In genomic region chr8:117326735-117327134, GRCm38 (mm10) we compare ENCODE assay signal across 22 mouse cellular contexts.
A peak's percentile ranks its signal among the peaks of the same experiment; 100 is the strongest.
DNase-seq lines count a peak whose midpoint lies in the region; ATAC-seq and TF ChIP-seq lines count a peak whose summit lies in the region.
"Had no signal": no experiment of that assay in that cellular context is flagged by ENCODE, and none has a peak within 500 bp of the region (broad histone marks: within the 10 kb centered on the region; RNA-seq: fewer than 3 reads in every experiment).

No protein-coding gene starts in this region.

- ATAC-seq in neural tube, embryonic 13.5 days (ENCODE audit: low read depth): no peak
- peak; percentile 34 for ATAC-seq in granulocyte monocyte progenitor cell, adult 5-6 weeks (replicated peaks; ENCODE audit: poor library complexity, severe bottlenecking)
- no peak for ATAC-seq in kidney, embryonic 15.5 days (replicated peaks; ENCODE audit: low FRiP score)
- ATAC-seq: forebrain, postnatal 0 days; midbrain, embryonic 16.5 days had no signal

- no peak overlapping the region for H3K4me3 ChIP-seq in neural tube, embryonic 13.5 days
- no peak overlapping the region for H3K4me3 ChIP-seq in small intestine, adult 2 months (ENCODE audit: low read depth, low read length)
- no peak overlapping the region for H3K4me3 ChIP-seq in gastrocnemius, adult 2 months
- no peak overlapping the region for H3K4me3 ChIP-seq in kidney, embryonic 15.5 days (replicated peaks)
- H3K4me3 ChIP-seq: hindbrain, embryonic 12.5 days; liver, embryonic 15.5 days; lung, embryonic 15.5 days; neural tube, embryonic 12.5 days had no signal

- DNase-seq in neural tube, embryonic 10.5 days (ENCODE audit: extremely low spot score, low spot score): no peak
- DNase-seq in gastrocnemius, adult 2 months: no peak
- DNase-seq: adrenal gland, postnatal 25 days; cerebellum, adult 18-20 months; cerebellum, postnatal 14 days; forebrain, postnatal 0 days; gastrocnemius, postnatal 14 days; heart, adult 18-20 months; heart, postnatal 36 days; layer of hippocampus, adult 9-11 months; liver; right cerebral cortex, postnatal 4 days had no signal

- H3K9ac ChIP-seq in neural tube, embryonic 13.5 days: no peak overlapping the region
- H3K9ac ChIP-seq in kidney, embryonic 15.5 days: no peak overlapping the region
- H3K9ac ChIP-seq: forebrain, postnatal 0 days; liver, embryonic 15.5 days; lung, embryonic 15.5 days had no signal

- H3K4me2 ChIP-seq in neural tube, embryonic 13.5 days: no peak overlapping the region
- H3K4me2 ChIP-seq in kidney, embryonic 15.5 days: no peak overlapping the region
- H3K4me2 ChIP-seq: hindbrain, embryonic 12.5 days; liver, embryonic 15.5 days; lung, embryonic 15.5 days; midbrain, embryonic 11.5 days had no signal

- no peak for TF ChIP-seq CTCF in small intestine, adult 2 months (IDR thresholded peaks at IDR 0.05; ENCODE audit: extremely low read depth, insufficient read length, insufficient replicate concordance, low read depth, low read length)
- no peak for TF ChIP-seq CTCF in gastrocnemius, adult 2 months (IDR thresholded peaks at IDR 0.05)

- H3K27me3 ChIP-seq in neural tube, embryonic 13.5 days: no peaks in the 10 kb centered on the region
- no peaks in the 10 kb centered on the region for H3K27me3 ChIP-seq in small intestine, adult 2 months (ENCODE audit: control insufficient read depth, insufficient read depth, low read length)
- H3K27me3 ChIP-seq in kidney, embryonic 15.5 days: no peaks in the 10 kb centered on the region
- H3K27me3 ChIP-seq: hindbrain, embryonic 12.5 days; liver, embryonic 15.5 days; lung, embryonic 15.5 days; neural tube, embryonic 12.5 days had no signal

- H3K27ac ChIP-seq in neural tube, embryonic 13.5 days (replicated peaks): peak overlapping the region; percentile 82
- peak overlapping the region; percentile 94 for H3K27ac ChIP-seq in small intestine, adult 2 months (ENCODE audit: insufficient read depth, low read depth, low read length)
- H3K27ac ChIP-seq in gastrocnemius, adult 2 months: no peak overlapping the region
- no peak overlapping the region for H3K27ac ChIP-seq in kidney, embryonic 15.5 days
- H3K27ac ChIP-seq: neural tube, embryonic 12.5 days had no signal

- peaks cover 66% of the 10 kb centered on the region for H3K4me1 ChIP-seq in neural tube, embryonic 13.5 days (replicated peaks)
- peaks cover 54% of the 10 kb centered on the region for H3K4me1 ChIP-seq in small intestine, adult 2 months (ENCODE audit: control insufficient read depth, insufficient read depth, insufficient read length, low read length)
- H3K4me1 ChIP-seq in kidney, embryonic 15.5 days: peaks cover 44% of the 10 kb centered on the region

- WGBS in neural tube, embryonic 13.5 days: 89% methylated on average over 5 of the region's 5 CpGs
- WGBS in small intestine, adult 2 months: 49% methylated on average over 5 of the region's 5 CpGs
- WGBS in kidney, embryonic 15.5 days: 92% methylated on average over 5 of the region's 5 CpGs

- intact Hi-C loops in gastrocnemius, adult 2 months (cut with DNase I): no loop called here

- H3K9me3 ChIP-seq in neural tube, embryonic 13.5 days: no peaks in the 10 kb centered on the region
- H3K9me3 ChIP-seq in kidney, embryonic 15.5 days (replicated peaks): no peaks in the 10 kb centered on the region
- H3K9me3 ChIP-seq: hindbrain, embryonic 12.5 days; liver, embryonic 15.5 days; lung, embryonic 15.5 days; neural tube, embryonic 12.5 days had no signal

- no peak for TF ChIP-seq POLR2A in small intestine, adult 2 months (IDR thresholded peaks at IDR 0.05; ENCODE audit: low read depth, low read length)

- H3K36me3 ChIP-seq in neural tube, embryonic 13.5 days: no peaks in the 10 kb centered on the region
- peaks cover 5% of the 10 kb centered on the region; the same call in 1 of the 2 replicates for H3K36me3 ChIP-seq in small intestine, adult 2 months (ENCODE audit: control insufficient read depth, insufficient read depth, low read length)
- H3K36me3 ChIP-seq in kidney, embryonic 15.5 days: 0 out of 2 replicates have a peak, but pooled peaks cover 4% of the 10 kb centered on the region
- H3K36me3 ChIP-seq: hindbrain, embryonic 12.5 days; lung, embryonic 15.5 days; neural tube, embryonic 12.5 days had no signal

Comparison
In these comparisons a context has a peak if more than half of its experiments do, and no peak if none do; other contexts are left out.
1. H3K27ac ChIP-seq: peak in neural tube, embryonic 13.5 days (single experiment) and small intestine, adult 2 months (single experiment); none in gastrocnemius, adult 2 months (single experiment) and kidney, embryonic 15.5 days (single experiment).